Mouse (Mus musculus) hindbrain, embryonic 10.5 days (tissue): Measurements from ENCODE around the gene Kcnmb3. TPM values are rescaled to one million over a fixed set of nuclear protein-coding genes. Genes with fewer than 3 reads are reported as not detected.

ENCODE experiments used
- DNase-seq: peaks from one replicate; pipeline ENCODE4 v3.0.0-alpha.2; 2017; ENCODE audit warnings: low spot score
- H3K27ac ChIP-seq: fragments of 300-500 bp; sonication (generic); 2 replicates; pipeline ENCODE4 v1.5.1; 2016; ENCODE audit warnings: mild to moderate bottlenecking, moderate library complexity
- H3K27me3 ChIP-seq: fragments of 300-500 bp; sonication (generic); 2 replicates; pipeline ENCODE4 v1.6.1; 2016; ENCODE audit warnings: mild to moderate bottlenecking; ENCODE audit not compliant: poor library complexity, insufficient read depth, severe bottlenecking
- H3K36me3 ChIP-seq: fragments of 300-500 bp; sonication (generic); 2 replicates; pipeline ENCODE4 v1.6.1; 2016; ENCODE audit warnings: mild to moderate bottlenecking, moderate library complexity
- H3K4me1 ChIP-seq: fragments of 300-500 bp; sonication (generic); replicated peaks from 2 replicates; pipeline ENCODE4 v1.6.1; 2016; ENCODE audit warnings: mild to moderate bottlenecking
- H3K4me3 ChIP-seq: fragments of 300-500 bp; sonication (generic); 2 replicates; pipeline ENCODE4 v1.5.1; 2016; ENCODE audit warnings: mild to moderate bottlenecking, moderate library complexity
- H3K9me3 ChIP-seq: fragments of 300-500 bp; sonication (generic); 2 replicates; pipeline ENCODE4 v1.6.1; 2016; ENCODE audit warnings: mild to moderate bottlenecking, moderate library complexity
- WGBS: fragments of 180-500 bp; shearing (Covaris S2); methylation state at CpG from one replicate; pipeline ENCODE4 v1.1.7; 2016; 5-methylcytosine and 5-hydroxymethylcytosine counted together
- polyA plus RNA-seq: library from polyadenylated mRNA; unstranded; fragments of >200 nt; fragmentation: Nextera tagmentation; extraction: Ambion mirVana; gene quantifications from 2 replicates; pipeline ENCODE4 v1.2.1, GENCODE M21; 2016

The Kcnmb3 gene
- polyA plus RNA-seq, 1 experiment from 2014 or later, result not detected

DNA sequence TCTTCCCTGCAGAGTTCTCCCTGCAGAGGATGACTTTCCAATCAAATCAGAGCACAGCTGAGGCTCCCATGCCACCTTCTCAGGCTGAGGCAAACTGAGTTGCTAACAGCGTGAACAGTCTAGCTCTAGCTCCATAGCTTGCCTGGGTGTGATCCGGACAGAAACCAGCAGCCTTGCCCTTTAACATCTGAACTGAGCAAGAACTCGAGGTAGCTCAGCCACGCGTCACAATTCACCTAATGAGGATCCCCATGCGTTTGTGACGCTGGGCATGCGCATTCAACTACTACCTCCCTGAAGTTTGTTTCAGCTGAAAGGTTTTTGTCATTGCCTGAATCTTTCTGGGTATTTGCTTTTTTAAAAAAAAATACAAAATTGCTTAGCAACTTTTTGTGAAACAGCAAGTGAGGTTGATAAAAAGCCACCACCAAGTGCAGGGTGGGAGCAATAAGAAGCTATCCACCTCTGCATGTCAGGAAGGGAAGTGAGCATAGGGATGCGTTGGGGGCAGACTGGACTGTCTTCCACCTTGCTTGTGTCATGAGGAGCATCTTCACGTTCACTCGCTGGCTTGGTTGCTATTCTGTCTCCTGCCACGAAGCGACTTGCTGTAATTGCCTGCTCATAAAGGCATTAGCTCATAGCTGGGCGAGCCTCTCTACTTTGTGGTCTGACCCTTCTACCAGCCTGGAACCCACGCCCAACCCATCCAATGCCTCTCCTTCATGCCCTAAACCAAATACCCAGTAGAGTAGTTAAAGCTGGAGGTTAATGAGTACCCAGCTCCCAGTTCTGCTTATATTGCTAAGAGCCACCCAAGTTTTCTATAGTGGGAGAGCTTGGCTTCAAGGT is 1.7 kb downstream of the Kcnmb3 start:
- H3K27me3 ChIP-seq, result no peaks in the 10 kb centered on the region
- H3K36me3 ChIP-seq, result no peaks in the 10 kb centered on the region
- H3K9me3 ChIP-seq, result no peaks in the 10 kb centered on the region
- DNase-seq, result no peak
- no peak overlapping the region for H3K27ac ChIP-seq
- no peak overlapping the region for H3K4me3 ChIP-seq
- WGBS, result 84% methylated on average over 15 of the region's 15 CpGs
- H3K4me1 ChIP-seq, result peaks cover 8% of the 10 kb centered on the region

DNA sequence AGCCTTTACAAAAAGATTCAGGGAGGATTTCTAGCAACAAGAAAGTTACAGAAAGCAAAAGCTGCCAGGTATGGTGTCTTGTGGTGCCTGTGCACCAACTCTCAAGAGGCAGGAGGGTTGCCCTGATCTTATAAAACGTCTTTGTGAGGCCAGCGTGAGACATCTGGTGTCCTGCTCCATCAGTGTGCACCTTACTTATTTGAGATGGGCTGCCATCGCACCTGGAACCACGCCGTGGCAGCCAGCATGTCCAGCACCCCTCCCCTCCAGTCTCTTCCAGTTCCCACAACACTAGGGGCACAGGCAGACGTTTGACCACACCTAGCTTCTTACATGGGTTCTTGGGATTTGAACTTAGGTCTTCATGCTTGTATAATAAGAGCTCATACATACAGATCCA is 3.9 kb downstream of the Kcnmb3 start:
- Histone ChIP-seq H3K36me3 (no peaks in the 10 kb centered on the region), H3K9me3 (no peaks in the 10 kb centered on the region), H3K4me3 (no peak overlapping the region), H3K4me1 (no peaks in the 10 kb centered on the region), H3K27me3 (no peaks in the 10 kb centered on the region), H3K27ac (no peak overlapping the region)
- 83% methylated on average over 6 of the region's 6 CpGs for WGBS
- no peak for DNase-seq

DNA sequence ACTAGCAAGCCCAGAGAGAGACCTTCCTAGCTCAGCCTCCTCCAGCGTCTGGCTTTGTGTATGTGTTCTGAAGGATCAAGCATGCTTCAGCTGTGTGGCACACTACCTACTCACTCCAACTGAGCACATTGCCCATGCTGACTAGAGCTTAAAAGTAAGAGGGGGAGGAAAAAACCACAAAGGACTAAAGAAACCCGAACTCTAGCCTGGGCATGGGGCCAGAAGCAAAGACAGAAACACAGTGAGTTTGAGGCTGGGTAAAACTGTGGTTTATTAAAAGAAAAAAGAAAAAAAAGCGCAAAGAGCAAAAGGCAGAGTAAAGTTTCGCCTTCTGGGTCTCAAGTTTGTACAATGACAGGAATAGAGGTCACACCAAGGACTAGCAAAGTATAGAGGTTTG is 5.5 kb downstream of the Kcnmb3 start:
- DNase-seq, result no peak
- H3K27ac ChIP-seq, result no peak overlapping the region
- H3K4me1 ChIP-seq, result no peaks in the 10 kb centered on the region
- no peaks in the 10 kb centered on the region for H3K9me3 ChIP-seq
- 84% methylated on average over 4 of the region's 4 CpGs for WGBS
- H3K4me3 ChIP-seq, result no peak overlapping the region
- no peaks in the 10 kb centered on the region for H3K27me3 ChIP-seq
- H3K36me3 ChIP-seq, result no peaks in the 10 kb centered on the region

DNA sequence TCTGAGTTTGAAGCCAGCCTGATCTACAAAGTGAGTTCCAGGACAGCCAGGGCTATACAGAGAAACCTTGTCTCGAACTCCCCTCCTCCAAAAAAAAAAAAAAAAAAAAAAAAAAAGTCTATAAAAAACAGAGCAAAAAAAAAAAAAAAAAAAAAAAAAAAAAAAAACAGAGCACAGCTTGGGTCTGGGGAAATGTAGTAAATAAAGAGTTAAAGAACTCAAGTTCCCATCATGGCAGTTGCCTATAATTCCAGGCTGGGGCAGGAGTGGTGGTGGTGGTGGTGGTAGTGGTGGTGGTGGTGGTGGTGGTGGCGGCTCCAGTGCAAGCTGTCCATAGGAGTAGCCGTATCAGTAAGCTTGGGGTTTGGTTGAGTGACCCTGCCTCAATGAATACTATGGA is 9.0 kb downstream of the Kcnmb3 start:
- DNase-seq, result no peak
- no peaks in the 10 kb centered on the region for H3K4me1 ChIP-seq
- no peaks in the 10 kb centered on the region for H3K9me3 ChIP-seq
- no peak overlapping the region for H3K27ac ChIP-seq
- no peaks in the 10 kb centered on the region for H3K36me3 ChIP-seq
- no peak overlapping the region for H3K4me3 ChIP-seq
- 83% methylated on average over 3 of the region's 3 CpGs for WGBS
- no peaks in the 10 kb centered on the region for H3K27me3 ChIP-seq

DNA sequence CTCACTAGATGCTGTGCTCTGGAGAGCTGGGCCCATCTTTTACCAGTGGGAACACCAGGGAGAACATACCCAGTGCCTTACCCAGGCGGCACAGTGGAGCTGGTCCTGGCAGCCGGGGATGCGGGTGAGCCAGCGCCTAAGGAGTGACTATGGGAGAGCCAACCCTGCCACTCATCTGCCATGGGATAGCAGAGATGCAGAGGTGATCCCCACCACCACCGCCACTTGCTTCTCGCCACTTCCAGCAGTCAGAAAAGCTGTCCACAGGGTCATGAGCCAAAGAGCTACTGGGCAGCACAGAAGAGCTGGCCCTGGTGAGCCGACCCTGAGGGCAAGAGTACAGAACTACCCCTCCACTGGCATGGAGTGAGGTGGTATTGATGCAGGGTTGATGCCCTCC is 12.1 kb downstream of the Kcnmb3 start:
- H3K27me3 ChIP-seq, result no peaks in the 10 kb centered on the region
- 95% methylated on average over 7 of the region's 7 CpGs for WGBS
- H3K4me3 ChIP-seq, result no peak overlapping the region
- no peak for DNase-seq
- no peaks in the 10 kb centered on the region for H3K4me1 ChIP-seq
- no peaks in the 10 kb centered on the region for H3K36me3 ChIP-seq
- H3K9me3 ChIP-seq, result no peaks in the 10 kb centered on the region
- no peak overlapping the region for H3K27ac ChIP-seq

DNA sequence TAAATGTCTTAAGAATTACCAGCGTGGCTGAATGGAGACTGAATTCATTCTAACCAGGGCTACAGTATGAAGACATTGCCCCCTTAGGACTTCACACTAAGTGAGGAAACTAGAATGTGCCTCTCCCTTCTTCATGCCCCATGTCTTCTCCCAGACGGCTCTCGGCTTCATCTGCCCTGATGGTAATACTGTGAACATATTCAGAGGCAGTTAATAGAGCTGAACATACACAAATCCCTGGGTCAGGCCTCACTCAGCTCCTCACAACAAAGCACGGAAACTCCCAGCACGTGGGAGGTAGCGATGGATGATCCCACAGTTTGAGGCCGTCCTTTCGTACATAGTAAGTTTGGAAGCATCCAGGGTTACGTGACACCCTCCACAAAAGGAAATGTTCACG is 18.8 kb downstream of the Kcnmb3 start:
- H3K27ac ChIP-seq, result no peak overlapping the region
- 0 out of 2 replicates have a peak, but pooled peaks cover 6% of the 10 kb centered on the region for H3K4me1 ChIP-seq
- no peaks in the 10 kb centered on the region for H3K27me3 ChIP-seq
- H3K9me3 ChIP-seq, result no peaks in the 10 kb centered on the region
- H3K36me3 ChIP-seq, result no peaks in the 10 kb centered on the region
- 89% methylated on average over 10 of the region's 10 CpGs for WGBS
- H3K4me3 ChIP-seq, result no peak overlapping the region
- DNase-seq, result no peak

DNA sequence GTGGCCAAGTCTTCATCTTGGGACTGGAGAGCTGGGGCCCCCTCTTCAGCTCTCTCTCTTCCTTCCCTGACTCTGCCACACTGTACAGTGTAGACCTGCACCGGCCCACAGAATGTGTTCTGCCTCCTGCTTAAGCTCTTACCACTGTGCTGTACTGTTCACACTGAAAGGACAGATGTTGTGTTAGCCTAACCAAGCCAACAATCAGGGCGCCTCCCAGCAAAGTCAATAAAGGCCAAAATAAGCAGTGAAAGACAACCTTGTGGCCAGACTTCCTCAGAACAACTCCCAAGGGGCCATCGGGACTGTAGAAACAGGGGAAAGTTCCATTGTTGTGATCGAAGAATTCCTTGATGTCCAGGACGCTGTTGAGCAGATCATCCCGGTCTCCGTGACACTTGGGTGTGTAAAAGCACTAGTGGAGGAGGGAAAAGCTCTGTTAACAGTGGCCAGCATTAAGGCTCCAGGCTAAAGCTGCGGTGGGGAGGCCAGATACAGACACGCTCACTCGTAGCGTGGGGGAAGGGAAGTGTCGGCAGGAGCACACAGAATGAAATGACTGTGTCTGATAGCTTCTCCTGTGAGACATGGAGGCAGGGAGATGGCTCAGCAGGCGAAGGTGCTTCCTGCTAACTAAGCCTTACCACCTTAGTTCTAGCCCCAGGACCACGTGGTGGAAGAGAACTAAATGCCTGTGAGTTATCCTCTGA is 19.7 kb downstream of the Kcnmb3 start:
- Histone ChIP-seq H3K27ac (0 out of 2 replicates have a peak overlapping the region, but pooled peaks have one; percentile 56), H3K9me3 (no peaks in the 10 kb centered on the region), H3K27me3 (no peaks in the 10 kb centered on the region), H3K36me3 (no peaks in the 10 kb centered on the region), H3K4me3 (no peak overlapping the region), H3K4me1 (0 out of 2 replicates have a peak, but pooled peaks cover 6% of the 10 kb centered on the region)
- 68% methylated on average over 14 of the region's 14 CpGs for WGBS
- no peak for DNase-seq

DNA sequence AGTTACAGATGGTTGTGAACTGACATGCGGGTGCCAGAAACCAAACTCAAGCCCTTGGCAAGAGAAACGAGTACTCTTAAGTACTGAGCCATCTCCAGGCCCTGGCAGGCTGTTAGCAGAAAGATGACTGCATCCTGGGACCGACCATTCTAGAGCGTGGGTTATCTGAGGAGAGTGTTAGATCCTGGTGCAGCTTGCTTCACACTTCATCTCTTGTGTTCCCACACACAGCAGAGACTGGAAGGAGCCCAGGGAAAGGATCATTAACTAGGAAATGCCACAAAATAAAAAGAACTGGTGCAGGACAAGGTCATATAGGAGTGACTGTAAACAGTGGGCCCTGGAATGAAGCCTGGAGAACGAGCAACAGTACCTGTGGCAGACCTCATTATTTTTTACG is 20.9 kb downstream of the Kcnmb3 start:
- Histone ChIP-seq H3K36me3 (0 out of 2 replicates have a peak, but pooled peaks cover 6% of the 10 kb centered on the region), H3K27me3 (no peaks in the 10 kb centered on the region), H3K4me3 (no peak overlapping the region), H3K9me3 (no peaks in the 10 kb centered on the region), H3K4me1 (0 out of 2 replicates have a peak, but pooled peaks cover 6% of the 10 kb centered on the region), H3K27ac (no peak overlapping the region)
- DNase-seq, result no peak
- 90% methylated on average over 6 of the region's 6 CpGs for WGBS

DNA sequence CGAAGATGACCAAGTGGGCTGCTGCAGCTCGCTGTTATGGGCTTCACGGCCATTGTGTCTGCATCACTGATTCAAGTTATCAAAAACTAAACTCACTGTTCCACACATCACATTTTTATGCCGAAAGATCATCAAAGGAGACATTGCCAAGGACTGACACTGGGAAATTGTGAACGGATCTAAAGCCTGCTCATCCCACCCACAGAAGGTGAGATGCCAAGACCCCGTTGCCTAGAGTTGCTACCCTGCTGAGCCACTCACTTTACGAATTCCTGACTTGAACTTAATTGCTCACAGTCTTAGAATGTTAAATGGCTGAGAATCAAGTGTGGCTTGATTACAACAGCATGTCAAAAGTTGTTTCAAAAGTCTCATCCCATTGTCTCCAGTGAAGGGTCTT is 21.6 kb downstream of the Kcnmb3 start:
- DNase-seq, result no peak
- no peaks in the 10 kb centered on the region for H3K27me3 ChIP-seq
- no peaks in the 10 kb centered on the region for H3K9me3 ChIP-seq
- WGBS, result 72% methylated on average over 7 of the region's 7 CpGs
- 0 out of 2 replicates have a peak, but pooled peaks cover 6% of the 10 kb centered on the region for H3K36me3 ChIP-seq
- no peak overlapping the region for H3K27ac ChIP-seq
- 0 out of 2 replicates have a peak, but pooled peaks cover 6% of the 10 kb centered on the region for H3K4me1 ChIP-seq
- H3K4me3 ChIP-seq, result no peak overlapping the region

DNA sequence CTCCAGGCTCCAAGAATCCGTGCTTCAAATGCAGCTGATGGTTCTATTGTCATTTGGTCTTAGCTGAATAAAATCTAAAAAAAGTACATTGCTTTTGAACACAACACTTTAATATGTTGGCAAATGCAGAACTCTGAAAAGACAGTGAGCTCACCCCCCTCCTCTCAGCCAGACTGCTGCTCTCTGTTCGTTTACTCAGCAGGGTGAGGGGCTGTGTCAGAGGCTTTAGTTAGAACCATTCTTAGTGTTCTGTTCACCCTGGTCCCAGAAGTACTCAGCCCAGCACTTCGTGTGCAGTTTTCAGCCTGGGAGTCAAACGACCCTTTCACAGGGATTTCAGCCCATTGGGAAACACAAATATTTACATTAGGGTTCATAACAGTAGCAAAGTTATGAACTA is 23.6 kb downstream of the Kcnmb3 start:
- Histone ChIP-seq H3K27me3 (no peaks in the 10 kb centered on the region), H3K36me3 (peaks cover 16% of the 10 kb centered on the region), H3K4me1 (0 out of 2 replicates have a peak, but pooled peaks cover 6% of the 10 kb centered on the region), H3K9me3 (no peaks in the 10 kb centered on the region), H3K4me3 (no peak overlapping the region), H3K27ac (no peak overlapping the region)
- WGBS, result 79% methylated on average over 4 of the region's 4 CpGs
- no peak for DNase-seq

DNA sequence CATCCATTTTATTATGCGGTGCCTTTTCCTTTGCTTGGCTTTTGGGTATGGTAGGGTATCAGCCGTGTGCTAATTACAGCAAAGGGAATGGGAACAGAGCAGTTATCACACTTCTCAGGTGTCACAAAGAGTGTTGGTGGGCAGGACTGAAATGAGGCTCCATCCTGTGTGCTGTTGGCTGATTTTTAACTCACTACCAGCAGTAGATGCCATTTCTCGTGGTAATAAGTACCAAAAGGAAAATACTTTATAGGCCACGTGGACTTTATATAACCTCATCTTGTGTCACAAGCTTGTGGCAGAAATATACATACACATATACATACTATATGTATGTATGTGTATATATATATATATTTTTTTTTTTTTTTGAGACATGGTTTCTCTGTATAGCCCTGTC is 24.7 kb downstream of the Kcnmb3 start:
- WGBS, result 95% methylated on average over 4 of the region's 4 CpGs
- 0 out of 2 replicates have a peak, but pooled peaks cover 3% of the 10 kb centered on the region for H3K4me1 ChIP-seq
- H3K4me3 ChIP-seq, result no peak overlapping the region

DNA sequence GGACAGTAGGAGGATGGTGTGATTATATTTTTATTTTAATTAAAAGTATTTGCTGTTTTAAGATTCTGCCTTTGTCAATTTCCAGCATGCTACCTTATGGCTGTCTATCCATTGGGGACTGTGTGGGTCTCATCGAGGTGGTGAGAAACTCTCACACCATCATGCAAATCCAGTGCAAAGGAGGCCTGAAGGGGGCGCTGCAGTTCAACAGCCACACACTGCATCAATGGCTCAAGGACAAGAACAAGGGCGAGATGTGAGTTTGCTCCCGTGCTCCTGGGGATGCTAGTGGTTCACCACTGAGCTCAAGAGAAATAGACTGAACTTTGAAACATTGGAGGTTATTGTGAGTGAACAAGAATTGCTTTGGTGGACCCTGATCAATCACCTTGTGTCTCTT is 32.3 kb downstream of the Kcnmb3 start:
- H3K4me1 ChIP-seq, result no peaks in the 10 kb centered on the region
- no peaks in the 10 kb centered on the region for H3K27me3 ChIP-seq
- peak; percentile 45 for DNase-seq
- H3K27ac ChIP-seq, result no peak overlapping the region
- 62% methylated on average over 4 of the region's 4 CpGs for WGBS
- no peaks in the 10 kb centered on the region for H3K9me3 ChIP-seq
- no peak overlapping the region for H3K4me3 ChIP-seq
- H3K36me3 ChIP-seq, result peaks cover 95% of the 10 kb centered on the region

More for the DNA sequence above, 24.7 kb downstream of the Kcnmb3 start:
- H3K27me3 ChIP-seq, result no peaks in the 10 kb centered on the region
- DNase-seq, result no peak
- no peak overlapping the region for H3K27ac ChIP-seq
- no peaks in the 10 kb centered on the region for H3K9me3 ChIP-seq
- H3K36me3 ChIP-seq, result peaks cover 27% of the 10 kb centered on the region
